Mouse (Mus musculus) adrenal gland, postnatal 36 days (tissue): Measurements from ENCODE around the gene Lap3. TPM values are rescaled to one million over a fixed set of nuclear protein-coding genes. Genes with fewer than 3 reads are reported as not detected.
A peak's percentile ranks its signal among the peaks of the same experiment; 100 is the strongest.

Experiments used
- DNase-seq, 2 experiments: peaks; one replicate each; pipeline ENCODE4 v3.0.0; 2021; ENCODE audit warnings: mixed read lengths in 1 of 2
- total RNA-seq, 2 experiments: library from RNA; stranded (reverse); gene quantifications; 2 replicates each; pipeline ENCODE4 v1.2.3; 2021

Gene Lap3
- total RNA-seq, 2 experiments from 2014 or later: 72.2 to 76.2 TPM

DNA sequence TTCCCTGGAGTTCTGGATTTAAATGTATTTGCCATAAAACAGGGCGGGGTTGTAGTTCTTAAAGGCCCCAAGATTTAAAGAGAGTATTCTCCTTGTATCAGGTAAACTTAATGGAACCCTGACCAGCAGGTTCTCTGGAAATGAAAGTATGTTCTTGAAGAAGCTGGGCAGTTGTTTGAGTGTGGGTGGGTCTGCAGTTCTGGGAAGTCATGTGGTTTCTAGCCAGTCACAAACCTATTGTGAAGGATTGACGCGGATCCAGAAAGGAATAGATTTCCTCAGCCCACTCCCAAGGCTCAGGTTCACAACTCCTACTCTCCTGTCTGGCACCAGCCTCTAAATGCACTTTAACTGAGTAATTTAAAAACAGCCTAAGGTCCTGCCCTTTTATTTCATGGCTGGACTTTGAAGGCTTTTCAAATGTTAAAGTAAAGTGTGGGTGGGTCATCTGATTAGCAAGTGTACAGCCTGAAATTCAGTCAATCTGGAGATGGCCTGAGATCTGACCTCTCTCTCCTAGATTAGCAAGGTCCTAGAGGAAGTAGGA is 2.3 kb downstream of the Lap3 start:
- no peak for DNase-seq

DNA sequence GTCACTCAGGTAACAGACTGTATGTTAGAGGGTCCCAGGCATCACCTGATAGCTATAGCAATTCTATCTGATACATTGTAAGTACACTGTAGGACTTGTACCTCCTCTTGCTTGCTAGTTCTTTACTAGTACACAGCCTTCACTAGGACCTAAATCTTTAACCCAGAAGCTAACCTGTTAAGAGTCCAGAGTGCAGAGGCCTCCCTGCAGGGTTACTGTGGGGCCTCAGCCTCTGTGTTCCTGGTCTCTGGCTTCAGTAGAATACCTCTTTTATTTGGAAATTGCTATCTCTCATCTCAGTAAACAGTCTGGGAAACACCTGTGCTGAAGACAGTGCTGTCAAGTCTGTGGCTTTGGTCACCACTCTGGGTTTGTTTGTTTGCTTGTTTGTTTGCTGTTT is 2.9 kb downstream of the Lap3 start:
- no peak for DNase-seq

DNA sequence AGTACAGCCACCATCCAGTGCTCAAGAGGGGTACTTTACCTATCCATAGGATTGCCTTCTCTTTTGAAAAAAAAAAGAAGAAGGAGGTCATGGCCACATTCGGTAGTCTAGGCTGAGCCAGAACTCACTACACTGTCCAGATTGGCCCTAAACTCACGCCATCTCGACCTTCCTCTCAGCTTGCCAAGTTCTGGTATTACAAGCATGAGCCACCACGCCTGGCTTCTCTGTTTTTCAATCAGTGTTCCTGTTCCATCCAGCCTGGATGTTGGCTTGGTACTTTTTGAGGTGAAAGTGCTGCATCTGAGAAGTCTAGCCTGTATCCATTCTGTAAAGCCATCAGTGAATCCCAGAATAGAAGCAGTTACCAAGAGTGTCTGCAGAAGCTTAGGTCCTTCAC is 3.3 kb downstream of the Lap3 start:
- DNase-seq: no peak

DNA sequence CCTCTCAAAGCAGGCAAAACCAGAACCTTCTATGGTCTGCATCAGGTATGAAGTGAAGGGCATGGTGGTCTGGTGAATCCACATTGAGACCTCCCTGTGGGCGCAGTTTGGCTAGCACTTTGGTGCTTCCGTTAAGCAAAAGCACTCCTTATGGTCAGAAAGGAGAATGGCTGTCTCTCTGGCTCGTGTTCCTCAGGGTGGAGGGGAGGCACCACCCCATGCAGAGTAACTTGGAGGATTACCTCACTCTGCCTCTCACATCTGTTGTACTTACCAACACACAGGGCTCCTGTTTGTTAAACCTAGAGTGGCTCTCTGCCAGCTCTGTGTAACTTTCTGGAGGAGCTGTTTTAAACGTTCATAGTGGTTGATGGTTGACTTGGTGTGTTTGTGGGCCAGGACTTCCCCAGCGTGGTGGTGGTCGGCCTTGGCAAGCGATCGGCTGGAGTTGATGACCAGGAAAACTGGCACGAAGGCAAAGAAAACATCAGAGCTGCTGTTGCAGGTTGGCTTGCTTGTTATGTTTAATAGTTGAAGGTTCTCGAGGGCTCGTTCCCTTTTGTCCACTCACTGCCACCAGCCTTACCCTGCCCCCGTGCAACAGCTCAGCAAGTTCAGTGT is 3.9 kb downstream of the Lap3 start:
- DNase-seq: no peak

DNA sequence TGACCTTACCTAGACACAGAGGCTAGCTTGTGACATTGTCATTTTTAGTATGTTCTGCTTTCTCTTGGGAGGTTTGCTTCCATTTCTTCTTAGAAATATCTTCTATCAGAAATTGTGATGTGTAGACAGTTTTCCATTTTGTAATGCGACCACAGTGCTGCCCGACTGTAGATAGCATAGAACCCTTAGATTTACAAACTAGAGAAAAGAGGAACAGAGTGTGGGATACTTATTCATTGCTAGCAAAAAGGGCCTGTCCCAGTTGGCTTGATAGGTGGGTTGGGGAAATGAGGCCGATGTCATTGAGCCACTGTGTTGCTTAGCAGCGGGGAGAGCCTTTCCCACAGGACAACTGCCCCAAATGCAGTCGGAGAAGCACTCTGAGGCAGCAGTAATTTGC is 4.4 kb downstream of the Lap3 start:
- DNase-seq: no peak

DNA sequence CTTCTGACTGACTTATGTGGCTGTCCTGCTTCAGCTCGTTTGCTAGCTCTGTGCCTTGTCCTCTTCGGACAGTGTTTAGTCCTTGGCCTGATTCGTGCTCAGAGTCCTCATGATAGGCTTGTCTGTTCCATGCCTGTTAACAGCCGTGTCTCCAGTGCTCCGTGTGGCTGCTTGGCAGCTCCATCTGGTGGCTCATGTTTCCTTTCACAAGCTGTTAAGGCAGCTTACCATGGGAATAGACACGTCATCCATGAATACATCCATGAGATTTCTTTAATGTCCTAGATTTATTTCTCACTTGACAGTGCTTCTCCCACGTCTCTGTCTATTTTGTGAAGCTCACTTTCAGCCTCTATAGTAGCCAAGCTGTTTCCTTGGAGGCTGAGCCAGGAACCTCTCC is 16.9 kb downstream of the Lap3 start:
- DNase-seq: no peak

DNA sequence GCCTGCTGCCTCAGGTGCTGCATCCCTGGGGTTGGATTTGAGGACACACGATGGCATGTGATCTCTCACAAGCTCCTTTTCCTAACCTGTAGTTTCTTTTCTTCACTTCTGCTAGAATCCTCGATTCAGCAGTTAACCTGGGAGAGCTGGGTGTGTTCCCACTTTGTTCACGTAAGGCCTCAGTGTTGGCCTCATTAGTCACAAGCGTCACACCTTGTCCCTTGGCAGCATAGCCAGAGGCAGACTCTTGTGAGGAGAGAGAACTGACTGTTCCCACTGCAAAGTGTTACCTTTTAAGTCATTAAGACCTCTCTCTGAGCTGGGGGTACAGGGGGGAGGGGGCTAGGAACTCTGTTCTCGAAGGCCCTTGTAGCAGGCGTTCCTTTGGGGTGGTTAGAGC is 19.7 kb downstream of the Lap3 start:
- no peak for DNase-seq

DNA sequence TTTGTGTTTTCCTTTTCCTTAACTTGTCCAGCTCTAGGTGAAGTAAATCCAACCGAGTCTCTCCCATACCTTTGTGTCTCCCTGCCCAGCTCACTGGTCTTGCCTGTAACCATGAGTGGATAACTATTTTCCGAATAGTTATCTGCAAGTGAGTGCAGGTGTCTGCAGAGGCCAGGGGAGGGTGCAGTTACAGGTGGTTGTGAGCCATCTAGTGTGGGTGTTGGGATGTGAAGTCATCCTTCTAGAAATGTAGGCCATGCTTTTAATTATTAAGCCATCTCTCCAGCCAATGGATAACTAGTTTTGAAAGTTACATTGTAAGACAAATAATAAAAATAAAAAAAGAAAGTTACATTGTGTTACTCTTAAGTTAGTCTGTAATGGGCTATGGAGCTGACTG is 20.3 kb downstream of the Lap3 start:
- no peak for DNase-seq

DNA sequence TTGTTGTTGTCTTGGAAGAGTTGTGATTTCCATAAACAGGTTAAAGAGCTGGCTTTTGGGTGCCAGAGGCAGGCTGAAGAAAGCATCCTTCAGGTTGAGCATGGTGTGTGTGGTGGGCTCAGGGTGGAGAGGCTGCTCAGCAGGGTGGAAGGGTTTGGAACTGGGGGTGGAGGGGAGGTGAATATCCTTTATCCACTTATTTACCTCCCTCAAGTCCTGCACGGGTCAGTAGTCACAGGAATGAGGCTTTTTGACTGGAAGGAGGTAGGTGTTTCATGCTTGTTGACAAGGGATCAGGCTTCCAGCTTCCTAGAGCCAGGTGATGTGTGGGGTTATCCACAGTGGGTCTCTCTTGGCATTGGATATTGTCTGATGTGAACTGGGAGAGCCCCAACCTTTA is 21.4 kb downstream of the Lap3 start:
- no peak for DNase-seq

DNA sequence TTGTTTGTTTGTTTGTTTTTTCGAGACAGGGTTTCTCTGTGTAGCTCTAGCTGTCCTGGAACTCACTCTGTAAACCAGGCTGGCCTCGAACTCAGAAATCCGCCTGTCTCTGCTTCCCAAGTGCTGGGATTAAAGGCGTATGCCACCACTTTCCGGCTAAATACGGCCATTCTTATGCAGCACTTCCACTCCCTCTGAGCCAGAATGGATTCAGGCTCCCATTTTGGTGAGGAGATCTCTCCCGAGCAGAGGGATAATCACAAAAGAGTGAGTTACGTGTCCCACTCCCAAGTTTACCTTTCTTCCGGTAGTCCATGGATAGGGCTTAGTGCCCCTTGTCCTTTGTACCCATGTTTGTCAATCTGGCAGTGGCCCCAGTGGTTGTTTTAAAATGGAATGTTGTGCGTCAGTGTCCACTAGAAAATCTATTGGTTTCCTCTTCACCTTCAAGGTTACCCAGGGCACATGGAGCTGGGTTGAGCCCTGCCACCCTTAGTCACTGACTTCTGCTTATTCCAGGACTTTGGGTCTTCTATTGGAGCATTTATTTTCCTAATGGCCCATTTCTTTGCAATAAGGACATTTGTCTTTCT is 22.1 kb downstream of the Lap3 start:
- peak in 1 of 2 experiments; percentile 12 for DNase-seq

DNA sequence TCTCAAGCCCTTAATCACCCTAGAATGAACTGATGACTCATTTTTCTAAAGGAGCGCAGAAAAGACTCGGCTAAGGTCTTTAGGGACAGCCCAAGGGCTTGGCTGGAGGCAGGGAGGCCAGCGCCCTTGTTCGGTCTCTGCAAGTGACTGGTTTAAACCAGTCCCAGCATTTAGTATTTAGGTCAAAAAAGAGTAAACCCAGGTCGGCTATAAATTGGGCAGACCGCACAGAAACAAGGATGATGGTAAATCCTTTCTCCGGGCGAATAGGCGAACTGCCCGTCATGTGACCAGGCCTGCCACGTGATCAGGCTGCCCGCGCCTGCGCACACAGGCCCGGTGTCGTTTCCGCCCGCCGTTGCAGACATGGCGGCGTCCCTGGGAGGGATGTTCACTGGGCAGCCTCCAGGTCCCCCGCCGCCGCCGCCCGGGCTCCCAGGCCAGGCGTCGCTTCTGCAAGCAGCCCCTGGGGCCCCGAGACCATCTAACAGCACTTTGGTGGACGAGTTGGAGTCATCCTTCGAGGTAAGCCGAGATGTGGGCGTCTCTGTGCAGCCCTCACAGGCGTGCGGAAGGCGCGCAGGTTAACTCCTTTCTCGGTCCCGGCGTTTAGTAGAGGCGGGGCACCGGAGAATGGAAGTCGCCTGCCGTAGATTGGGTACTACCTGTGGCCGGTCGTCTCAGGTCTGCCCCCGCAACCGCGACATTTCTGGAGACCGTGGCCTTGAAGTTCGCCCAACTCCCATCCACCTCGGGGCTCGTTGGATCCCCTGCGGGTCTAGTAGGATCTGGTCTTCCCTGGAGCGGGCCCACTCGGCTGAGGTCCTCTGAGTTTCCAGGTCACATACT is 27.0 kb downstream of the Lap3 start, which contains the start of gene Med28:
Gene Med28 (plus strand): TSS at position 270 of the 849 bp plus-strand sequence.
- DNase-seq: peak; percentile 96

DNA sequence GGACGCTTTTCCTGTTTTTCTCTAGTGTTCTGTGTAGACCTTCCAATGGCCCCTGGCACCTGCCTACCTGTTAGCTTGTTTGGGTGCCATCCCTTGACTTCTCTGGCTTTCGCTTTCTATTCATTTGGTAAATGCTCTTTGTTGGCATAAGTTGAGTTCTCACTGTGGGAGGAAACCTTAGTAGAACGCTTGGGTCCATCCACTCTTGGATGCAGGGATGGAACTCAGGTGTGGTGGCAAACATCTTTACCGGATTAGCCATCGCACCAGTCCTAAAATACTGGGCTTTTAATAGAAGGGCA is 27.6 kb downstream of the Lap3 start:
- DNase-seq: no peak

DNA sequence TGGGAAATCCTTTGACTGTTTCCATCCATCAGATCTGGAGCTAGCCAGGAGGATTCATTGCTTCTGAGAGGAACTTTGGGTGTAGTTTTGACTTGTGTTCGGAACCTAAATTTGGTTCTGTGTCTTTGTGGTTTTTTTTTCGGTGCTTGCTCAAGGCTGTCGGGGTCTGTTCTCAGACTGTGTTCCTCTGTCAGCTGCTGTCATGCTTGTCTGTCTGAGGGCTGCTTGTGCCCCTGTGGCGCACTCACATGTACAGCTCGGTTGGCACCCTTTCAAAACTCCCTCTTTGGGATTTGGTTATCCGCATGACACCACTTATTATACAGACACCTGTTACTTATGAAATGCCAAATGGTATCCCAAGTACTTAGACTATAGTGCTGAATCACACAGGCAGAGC is 28.4 kb downstream of the Lap3 start:
- no peak for DNase-seq

DNA sequence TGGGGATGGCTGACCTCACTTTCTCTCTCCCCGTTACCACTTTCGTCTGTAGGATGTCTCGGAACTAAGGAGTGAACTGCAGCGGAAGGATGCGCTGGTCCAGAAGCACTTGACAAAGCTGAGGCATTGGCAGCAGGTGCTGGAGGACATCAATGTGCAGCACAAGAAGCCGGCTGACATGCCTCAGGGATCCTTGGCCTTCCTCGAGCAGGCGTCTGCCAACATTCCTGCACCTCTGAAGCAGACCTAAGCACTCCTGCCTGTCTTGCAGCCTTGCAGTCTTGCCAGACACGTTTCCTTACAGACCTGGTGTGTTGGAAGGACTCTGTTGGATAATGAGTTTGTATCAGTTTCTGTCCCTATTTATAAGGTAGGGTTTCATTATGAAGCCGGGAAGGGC is 31.9 kb downstream of the Lap3 start:
- DNase-seq: no peak

DNA sequence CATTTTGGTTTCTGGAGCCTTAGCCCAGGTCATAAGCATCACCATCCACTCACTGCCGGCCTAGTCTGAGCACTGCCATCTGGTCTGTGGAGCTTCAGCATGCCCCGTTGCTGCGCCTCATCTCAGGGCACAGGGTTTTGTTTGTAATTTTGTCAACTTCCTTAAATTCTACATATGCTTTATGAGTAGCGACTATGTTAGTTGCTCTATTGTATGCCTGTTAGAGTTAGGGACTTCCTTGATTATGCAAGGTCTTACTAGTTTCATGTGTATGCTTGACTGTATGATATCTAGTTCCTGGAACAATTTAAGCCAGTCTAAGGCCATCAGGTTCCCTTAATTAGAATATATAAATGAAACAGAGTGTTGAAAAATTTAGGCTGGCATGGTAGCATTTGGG is 33.2 kb downstream of the Lap3 start:
- DNase-seq: no peak

DNA sequence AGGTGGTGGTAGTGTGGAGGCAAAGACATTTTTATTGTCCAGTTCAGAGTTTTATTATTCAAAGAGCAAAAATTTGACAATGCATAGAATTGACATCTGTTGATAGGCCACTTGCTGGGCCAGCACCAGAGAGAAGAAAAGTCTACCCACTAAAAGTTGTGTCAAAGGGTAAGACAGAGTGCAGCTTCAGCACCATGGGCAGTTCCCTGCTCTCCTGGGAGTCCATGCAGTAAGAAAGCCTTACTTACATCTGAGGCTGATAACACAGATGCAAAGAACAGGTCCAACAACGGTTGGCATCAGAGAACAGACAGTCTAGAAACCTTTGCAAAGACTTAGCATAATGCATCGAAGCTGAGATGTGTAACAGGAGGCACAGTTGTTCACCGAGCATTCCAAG is 36.5 kb downstream of the Lap3 start:
- DNase-seq: peak; percentile 42 to 69

DNA sequence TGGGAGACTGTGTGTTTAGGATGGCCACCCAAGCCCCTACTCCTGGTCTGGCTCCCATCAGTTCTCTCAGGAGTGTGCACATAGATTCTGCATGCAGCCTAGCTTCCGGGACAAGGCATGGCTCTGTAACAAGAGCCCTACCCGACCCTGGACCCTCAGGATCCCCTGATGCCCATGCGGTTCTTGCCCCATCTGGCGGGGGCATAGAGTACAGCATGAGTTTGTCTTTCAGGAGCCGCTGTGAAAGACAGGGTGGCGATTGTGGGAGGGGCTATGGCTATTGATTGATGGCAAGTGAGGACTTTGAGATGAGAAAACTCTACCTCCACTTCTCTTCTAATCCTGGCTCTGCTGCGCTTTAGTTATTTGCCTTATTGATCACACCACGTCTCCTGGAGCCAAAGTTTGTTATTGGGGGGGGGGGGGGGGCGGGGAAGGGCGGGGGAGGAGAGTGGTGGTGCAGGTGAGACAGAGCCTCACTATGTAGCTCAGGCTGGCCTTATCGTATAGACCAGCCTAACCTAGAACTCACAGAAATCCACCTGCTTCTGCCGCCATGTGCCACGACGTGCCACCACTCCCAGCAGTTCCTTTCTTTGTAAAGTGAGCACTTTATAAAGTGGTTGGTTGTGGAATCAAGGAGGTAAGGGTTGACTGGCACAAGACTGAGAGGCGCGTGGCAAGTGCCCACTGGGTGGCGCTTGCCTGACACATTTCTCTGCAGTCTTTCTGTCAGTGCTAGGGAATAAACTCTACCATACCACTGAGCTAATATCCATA is 41.3 kb downstream of the Lap3 start:
- peak; percentile 63 to 73 for DNase-seq

DNA sequence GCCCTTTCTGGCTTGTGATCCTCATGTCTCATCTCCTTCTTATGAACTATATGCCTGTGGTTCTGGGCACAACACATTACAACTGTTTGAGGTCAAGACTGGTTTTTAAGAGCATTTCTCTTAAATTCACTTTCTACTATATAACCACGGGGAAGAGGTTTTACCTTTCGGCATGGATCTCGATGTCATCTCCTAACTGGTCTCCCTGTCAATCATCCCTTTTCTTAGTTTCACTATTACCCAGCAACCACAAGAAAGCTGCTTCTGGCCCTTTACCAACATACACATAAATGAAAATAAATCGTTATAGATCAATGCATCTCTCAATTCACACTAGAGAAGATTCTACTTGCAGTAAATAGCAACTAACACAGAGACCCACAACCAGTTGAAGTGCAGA is 42.0 kb downstream of the Lap3 start:
- DNase-seq: no peak

DNA sequence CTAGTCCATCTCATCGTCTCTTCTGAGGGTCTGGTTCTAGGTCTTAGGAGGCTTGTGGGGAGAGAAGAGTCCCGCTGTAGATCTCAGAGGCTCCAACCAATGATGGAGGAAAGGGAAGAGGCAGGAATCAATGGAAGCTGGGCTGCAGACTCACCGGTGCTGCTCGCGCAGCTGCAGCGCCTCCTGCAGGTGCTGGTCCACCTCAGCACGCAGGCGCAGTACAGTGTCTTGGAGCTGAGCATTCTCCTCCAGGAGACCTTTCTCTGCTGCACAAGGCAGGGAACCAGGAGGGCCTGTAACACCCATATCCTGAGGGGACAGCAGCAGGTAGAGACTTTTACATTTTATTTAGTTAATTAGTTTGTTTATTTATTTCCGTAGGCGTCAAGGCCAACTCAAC is 46.3 kb downstream of the Lap3 start:
- no peak for DNase-seq

DNA sequence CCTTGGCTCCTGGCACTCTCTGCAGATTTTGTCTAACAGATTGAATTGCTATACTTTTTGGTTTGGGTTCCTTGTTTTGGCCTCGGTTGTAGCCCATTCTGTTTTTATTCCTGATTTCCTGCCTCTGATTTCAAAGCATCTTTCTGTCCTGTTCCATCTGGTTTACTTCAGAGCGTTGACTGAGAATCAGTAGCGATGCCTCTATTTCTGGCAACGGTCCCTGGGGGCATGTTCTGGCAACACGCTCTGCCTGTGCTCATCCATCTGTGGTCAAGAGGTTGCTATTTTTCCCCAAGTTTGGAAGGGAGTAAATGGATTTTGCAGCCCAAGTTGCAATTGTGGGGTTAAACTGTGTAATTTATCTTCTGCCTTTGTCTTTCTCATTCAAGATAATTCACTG is 50.2 kb downstream of the Lap3 start:
- DNase-seq: peak in 1 of 2 experiments; percentile 28

DNA sequence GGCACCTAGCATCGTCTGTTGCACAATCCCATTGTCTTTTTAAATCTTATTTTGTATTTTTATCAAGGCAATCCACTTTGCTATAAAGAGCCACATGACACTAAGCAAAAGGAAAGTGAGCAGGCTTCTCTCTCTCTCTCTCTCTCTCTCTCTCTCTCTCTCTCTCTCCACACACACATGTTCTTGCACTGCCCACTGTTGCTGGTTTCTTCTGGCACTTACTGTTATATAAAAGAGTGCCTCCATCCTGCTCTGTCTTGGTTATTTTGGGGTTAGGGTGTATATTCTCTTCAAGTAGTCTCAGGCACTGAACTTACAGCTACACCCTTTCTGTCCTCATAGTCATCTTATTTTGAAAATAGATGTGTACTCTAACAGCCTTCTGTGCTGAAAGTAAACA is 56.4 kb downstream of the Lap3 start:
- DNase-seq: no peak
